Mouse (Mus musculus) lung, adult 2 months (tissue): ENCODE data around the gene Slc25a13.

Experiments used
- CTCF ChIP-seq: fragments of 200-500 bp; IDR thresholded peaks from 2 replicates; pipeline ENCODE4 v1.5.1; 2011; ENCODE audit warnings: mild to moderate bottlenecking, low read length, control low read depth; ENCODE audit not compliant: insufficient read depth
- POLR2A ChIP-seq: fragments of 200-500 bp; IDR thresholded peaks from 2 replicates; pipeline ENCODE4 v1.6.1; 2011; ENCODE audit warnings: low read depth, mild to moderate bottlenecking, control low read depth, low read length, borderline replicate concordance; ENCODE audit errors: extremely low read depth

GRCm38 (mm10) chr6:6175350-6175971, 41.5 kb downstream of the Slc25a13 start:
- TF ChIP-seq POLR2A (no peak), CTCF (no peak)
